Mouse (Mus musculus) embryo, embryonic 10 days (tissue): ENCODE results near the gene Gm49337.
A peak's percentile ranks its signal among the peaks of the same experiment; 100 is the strongest.

Experiments
- DNase-seq: peaks from one replicate; pipeline ENCODE4 v3.0.0-alpha.2; 2015; ENCODE audit warnings: low spot score

Gene Gm49337

DNA sequence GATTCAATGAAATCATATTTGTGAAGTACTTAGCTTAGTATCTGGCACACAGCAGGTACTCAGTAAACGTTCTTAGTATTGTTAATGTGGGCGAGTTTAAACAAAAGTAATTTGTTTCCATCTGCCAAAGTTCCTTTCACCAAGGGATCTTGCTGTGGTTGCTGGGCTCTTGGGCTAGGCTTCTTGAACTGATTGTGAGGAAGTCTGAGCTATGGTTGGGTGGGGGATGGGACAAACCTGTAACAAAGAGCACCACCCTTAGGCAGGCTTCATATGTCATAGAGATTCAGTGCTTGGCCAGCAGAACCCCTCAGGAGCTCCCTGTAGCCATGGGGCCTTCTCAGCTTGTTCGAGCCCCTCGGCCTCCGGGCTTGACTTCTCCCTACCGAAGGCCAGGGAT, at the start of gene Gm49337, which contains the start of gene 1700042G07Rik:
Gene Gm49337 (plus strand): TSS at position 313 of the 400 bp plus-strand sequence.
Gene 1700042G07Rik (plus strand): TSS at position 301 of the 400 bp plus-strand sequence.
- DNase-seq: no peak

DNA sequence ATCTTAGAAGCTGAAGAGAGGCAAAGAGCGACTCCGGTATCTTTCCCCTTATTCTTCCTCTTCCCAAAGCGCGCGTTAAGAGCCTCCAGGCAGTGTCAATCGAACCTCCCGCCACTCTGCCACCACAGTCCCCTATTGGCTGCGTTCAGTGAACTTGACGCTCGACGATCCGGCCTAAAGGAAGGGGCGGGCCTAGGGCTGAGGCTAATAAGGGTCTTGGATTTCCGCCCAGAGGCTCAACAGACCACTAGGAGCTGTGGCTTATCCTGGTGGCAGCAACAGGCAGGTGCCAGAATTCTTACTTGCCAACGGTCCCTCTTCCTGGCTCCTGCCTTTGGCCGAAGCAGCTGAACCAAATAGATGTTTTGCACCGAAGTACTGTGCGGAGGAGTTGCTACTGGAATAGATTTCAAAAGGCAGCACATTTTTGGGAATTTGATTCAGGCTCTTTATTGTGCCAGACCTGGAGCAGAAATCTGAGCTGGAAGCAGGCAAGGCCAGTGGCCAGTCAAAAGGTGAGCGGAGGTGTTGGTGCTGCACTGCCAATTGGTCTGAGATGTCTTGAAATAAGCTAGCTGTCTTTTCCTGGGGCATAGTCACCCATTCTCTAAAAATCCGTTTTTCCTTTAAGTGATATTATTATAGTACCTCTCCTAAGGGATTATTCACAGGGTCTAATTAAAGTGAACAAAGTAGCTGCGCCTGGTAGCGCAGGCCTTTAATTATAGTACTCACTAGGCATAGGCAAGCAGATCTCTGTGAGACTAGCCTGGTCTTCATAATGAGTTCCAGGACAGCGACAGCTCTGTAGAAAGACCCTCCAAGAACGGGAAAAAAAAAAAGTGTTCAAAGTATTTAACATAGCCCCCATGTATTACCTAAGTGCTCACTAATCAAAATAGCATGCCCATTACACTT, 49.3 kb upstream of the Gm49337 start, which contains the start of the genes Rad54l and Pomgnt1:
Gene Rad54l (minus strand): TSS at position 89 of the 918 bp plus-strand sequence.
Gene Pomgnt1 (plus strand): TSS at position 239 of the 918 bp plus-strand sequence.
- peak; percentile 98 for DNase-seq

DNA sequence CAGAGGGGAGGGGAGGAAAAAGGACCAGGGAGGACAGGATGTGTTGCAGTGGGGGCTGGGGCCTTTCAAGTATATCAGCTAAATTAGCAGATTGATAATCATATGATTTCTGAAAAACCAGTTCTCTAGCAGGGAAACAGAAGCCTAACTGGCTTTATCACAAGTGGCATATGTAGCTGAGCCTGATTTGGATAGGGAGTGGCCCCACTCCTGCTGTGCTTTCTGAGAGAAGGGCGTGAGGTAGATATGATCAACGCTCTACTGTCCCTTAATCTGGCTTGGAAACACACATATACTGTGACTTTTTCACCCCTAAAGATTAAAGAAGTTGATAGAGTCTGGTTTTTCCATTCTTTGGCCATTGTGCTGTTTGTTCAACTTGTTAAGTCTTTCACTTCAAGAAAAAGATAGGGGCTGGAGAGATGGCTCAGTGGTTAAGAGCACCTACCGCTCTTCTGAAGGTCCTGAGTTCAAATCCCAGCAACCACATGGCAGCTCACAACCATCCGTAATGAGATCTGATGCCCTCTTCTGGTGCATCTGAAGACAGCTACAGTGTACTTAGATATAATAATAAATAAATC, 47.3 kb upstream of the Gm49337 start:
- no peak for DNase-seq

DNA sequence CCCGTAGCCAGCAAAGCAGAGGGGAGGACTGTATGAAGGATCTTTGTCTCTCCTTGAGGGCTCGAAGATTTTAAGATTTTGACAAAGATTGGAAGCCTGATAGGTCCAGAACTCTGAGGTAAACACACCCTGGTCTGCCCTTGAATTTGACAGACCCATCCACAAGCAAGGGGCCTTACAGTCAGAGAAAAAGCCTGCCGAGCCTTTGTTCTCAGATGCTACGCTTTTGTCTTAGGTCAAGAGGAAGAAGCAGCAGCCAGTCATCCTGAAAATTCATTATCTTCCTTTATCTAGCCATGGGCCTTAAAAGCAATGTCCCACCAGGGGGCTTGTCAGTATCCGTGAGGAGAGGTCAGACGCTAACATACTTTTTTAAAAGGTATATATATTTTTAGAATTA, 45.2 kb upstream of the Gm49337 start:
- DNase-seq: no peak

DNA sequence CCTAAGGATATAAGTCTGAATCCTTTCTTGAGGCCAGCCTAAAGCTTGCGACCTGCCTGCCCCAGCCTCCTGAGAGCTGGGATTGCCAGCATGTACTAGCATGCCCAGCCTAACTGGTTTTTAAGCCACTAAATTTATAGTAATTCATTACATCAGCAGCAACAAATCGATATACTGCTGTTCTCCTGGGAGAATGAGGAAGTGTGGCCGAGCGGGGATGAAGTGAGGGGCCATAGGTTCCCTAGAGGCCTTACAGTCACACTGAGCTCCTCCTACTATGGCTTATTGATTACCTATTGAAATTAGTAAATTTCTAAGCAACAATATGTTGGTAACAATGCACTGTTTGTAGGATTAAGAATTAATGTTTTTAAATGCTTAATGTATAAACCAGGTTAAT, 40.1 kb upstream of the Gm49337 start:
- DNase-seq: no peak

DNA sequence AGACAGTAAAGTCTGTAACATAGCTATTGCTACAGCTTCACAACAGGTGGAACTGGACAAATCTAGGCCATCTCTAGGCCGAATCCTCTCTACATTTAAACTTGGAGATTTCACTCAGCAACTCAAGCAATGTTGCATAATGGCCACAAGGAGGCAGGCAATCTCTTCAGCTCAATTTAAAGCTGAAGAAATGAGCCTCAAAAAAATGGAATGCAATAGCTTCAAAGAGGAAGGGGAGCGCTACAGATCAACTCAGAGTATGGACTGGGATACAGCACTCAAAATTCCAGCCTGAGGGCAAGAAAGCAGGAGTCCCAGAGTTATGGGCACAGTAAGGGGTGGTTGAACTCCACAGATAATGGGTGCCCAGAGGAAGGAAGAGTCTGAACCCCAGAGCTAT, 38.2 kb upstream of the Gm49337 start:
- peak; percentile 72 for DNase-seq

DNA sequence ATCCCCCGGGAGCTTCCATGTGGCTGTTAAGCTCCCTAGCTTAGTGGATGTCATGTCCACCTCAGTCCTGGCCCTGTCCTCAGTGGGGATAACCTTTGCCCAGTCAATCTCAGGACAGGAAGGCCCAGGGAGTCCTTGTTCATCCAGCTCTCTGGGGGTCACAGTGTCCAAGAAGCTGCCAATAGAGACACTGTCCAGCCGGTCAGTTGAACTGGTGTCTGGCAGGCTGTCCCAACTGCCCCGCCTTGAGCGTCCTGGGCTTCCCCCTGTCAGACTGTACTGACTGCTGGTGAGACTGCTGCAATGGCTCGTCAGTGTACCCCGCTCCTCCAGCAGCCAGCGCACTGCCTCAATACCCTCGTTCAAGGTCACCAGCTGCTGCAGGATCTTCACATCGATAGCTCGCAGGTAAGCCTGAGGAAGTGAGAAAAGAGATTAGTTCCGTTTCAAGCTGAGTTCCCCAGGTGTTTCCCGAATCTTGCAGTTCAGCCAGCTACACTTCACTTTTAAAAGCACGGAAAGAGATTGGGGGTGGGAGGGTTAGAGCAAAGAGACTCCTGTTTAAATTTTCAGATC, 35.7 kb upstream of the Gm49337 start:
- no peak for DNase-seq

DNA sequence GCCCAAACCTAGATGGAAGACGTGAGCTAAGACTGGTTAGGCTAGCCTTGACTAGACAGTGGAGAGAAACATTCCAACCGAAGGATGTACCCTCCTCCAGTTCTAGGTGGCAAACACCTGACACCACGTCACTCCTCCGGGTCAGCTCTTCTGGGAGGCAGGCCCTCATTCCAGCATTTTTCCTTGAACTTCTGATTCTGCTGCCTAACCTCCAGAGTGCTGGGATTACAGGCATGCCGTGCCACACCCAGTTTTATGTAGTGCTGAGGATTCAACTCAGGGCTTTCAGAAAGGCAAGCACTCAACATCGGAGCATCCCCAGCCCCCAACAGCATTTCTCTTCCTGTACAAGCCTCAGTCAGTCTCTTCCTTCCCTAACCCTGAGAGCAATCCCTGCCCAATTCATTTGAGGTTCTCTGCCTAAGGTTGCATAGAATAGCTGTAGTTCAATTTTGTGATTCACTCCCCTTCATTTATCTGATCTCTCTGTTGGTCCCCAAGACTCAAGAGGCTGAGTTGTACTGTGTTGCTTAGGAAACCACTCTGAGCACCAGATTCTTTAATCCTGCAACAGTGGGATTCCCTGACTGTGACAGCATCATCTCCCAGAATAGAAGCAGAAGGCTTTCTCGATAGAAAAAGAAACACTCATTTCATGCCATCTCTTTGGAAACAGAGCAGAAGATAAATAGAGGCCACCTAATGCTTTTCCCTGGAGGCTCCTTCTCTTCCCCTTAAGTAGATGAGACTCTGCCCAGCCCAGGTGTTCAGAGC, 32.2 kb upstream of the Gm49337 start:
- DNase-seq: no peak

DNA sequence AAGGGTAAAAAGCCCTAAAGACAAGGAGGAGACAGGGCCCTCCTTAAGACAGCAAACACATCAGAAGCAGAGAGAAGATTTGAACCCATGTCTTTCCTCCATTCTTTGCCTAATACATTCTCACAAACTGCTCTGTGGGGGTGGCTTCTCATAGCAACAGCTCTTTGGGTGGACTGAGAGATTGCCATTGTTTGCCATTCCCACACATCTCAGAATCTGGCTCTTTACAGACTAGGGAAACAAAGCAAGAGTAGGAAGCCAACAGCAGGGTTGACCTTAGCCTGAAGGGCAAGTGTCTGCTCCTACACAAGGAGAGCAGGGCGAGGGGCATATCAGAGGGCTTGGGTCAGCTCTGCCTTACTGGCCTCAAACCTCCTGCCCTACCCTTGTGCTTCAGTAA, 31.4 kb upstream of the Gm49337 start:
- DNase-seq: no peak

DNA sequence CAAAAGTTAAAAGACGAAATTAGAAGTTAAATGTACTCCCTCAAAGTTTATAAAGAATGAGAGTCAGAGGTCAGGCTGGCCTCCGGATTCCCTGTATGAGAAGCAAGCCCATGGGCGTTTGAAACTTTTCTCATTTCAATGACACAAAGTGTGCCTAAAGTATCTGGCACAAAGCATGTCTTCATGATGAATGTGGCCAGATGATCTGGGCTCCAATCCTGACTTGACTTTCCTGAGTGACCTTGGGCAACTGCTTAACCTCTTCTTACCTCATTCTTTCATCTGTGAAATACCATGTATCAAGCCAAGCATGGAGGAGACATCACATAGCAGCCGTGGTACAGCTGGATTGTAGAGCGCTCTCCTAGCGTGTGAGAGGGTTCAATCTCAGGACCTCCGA, 30.9 kb upstream of the Gm49337 start:
- DNase-seq: no peak

DNA sequence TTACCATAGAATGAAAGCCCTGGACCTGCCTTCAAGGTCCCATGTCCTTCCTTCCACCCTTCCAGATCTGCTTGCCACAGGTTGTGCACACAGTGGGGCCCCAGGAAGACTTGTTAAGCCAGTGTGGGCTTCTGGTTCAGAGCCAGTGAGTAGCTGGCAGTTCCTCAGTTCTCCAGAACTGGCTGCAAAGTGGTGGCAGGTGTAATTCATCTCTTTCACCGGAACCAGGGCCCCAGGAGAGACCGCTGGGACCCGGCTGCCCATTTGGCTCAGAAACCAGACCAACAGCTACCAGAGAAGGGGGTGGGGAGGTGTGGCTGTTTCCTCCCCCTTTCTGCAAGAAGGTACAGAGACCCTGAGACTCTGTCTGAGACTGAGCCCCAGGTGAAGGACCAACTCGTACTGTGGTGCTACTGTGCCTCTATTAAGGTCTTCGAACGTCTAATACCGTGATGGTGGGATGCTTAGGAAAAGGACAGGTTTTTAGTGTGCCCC, 29.8 kb upstream of the Gm49337 start:
- DNase-seq: no peak

DNA sequence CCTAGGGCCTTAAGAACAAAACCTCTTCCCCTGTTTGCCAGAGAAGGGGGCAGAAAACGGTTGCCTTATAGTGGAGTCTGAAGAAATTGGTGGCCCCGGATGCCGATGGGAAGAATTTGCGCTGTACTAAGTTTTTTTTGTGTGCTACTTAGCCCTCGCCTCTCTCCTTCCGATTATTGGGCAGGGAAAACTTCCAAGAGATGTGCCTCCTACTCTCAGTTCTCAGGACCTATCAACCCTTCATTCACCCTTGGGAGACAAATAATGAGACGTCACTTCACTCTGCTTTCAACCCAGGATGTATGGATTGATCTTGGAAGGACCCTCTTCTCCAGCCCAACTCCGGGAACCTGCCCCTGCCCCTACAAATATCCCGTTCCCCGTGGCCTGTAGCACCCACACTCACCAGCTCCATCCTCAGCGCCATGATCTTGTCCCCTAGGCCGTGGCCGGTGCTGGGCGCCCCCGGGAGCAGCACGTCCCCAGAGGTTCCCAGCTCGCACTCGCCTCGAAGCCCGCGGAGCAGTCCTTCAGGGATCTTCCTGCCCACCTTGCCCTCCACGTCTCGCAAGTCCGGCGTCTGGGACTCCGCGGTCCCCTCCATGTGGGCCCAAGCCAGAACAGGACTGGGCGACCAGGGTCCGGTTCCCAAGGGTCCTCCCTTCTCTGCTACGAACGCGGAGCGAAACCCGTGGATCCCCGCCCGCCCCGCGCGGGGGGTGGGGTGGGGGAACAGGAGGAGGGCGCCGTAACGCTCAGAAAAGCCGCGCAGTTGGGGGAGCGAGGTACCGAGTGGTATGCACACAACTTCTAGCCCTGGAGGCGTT, 29.1 kb upstream of the Gm49337 start:
- peak; percentile 73 for DNase-seq

DNA sequence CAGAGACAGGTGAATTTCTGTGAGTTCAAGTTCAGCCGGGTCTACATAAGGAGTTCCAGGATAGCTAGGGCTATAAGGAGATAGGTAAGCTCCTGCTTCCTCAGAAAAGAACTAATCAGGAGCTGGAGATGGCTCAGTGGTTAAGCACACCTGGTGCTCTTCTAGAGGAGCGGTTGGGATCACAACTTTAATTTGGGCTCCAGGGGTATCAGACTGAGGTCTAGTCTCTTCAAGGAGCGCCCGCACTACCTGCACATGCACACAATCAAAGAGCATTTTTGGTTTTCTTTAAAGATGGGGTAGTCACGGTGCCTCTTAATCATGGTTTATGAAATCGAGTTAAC, 23.4 kb upstream of the Gm49337 start:
- no peak for DNase-seq

DNA sequence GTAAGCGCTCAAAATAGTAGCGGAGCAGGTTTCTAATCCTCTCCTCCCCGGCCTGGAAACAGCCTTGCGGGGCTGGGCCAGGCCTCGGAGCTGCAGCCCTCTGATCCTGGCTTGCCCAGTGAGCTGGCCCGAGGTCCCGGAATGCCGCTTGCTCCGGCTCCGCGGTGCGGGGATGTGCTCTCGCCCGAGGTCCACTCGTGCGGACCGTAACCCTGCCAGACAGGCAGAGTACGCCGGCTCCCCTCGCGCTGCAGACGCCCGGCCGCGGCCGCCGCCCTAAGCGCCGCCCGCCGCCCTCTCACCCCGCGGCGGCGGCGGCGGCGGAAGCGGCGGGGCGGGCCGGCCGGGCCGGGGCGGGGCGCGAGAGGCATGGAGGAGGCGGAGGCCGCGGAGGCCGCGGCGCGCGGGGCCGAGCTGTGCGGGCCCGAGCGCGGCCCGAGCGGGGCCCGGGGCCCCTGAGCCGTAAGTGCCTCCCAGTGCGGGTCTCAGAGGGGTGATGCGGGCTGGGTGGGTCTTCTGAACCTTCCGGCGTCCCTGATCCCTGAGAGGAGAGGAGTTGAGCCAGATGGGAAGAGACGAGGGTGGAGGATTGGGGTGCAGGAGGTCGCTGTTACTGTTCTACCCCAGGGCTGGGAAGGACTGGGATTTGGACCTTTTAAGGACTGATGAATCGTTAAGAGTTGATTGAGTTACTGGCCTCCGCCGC, 22.9 kb upstream of the Gm49337 start:
- DNase-seq: peak; percentile 69

DNA sequence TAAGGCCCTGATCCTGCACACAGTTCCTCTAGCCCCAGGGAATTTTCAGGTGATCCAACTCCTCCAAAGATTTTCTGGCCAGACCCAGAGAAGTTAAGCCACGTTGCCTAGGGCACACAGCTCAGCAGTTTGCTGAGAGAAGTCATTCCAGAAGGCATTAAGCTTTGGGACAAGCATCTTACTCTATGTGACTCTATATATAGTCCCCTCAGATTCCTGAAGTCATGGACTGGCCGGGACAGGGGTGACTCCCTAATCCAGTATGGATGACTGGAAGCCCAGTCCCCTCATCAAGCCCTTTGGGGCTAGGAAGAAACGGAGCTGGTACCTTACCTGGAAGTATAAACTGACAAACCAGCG, 22.3 kb upstream of the Gm49337 start:
- DNase-seq: peak; percentile 34

DNA sequence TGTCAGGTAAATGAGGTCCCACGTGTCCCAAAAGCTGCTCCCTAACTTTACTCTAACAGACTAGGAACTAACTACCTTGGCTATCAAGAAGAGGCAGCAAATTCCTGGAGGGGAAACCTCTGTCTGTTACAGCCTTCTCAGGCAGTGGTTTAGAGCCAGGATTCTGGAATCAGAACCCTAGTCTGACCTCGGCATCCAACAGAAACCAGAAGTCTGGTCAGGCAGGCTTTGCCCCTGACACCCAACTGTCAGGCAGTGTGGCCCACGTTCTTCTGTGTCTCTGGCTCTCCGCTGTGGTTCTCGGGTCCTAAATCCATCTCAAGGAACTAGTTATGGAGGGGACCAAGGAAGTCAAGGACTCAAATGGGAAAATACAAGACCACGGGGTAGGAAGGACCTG, 21.9 kb upstream of the Gm49337 start, which contains the start of gene Lurap1:
Gene Lurap1 (minus strand): TSS at position 101 of the 400 bp plus-strand sequence.
- DNase-seq: no peak

DNA sequence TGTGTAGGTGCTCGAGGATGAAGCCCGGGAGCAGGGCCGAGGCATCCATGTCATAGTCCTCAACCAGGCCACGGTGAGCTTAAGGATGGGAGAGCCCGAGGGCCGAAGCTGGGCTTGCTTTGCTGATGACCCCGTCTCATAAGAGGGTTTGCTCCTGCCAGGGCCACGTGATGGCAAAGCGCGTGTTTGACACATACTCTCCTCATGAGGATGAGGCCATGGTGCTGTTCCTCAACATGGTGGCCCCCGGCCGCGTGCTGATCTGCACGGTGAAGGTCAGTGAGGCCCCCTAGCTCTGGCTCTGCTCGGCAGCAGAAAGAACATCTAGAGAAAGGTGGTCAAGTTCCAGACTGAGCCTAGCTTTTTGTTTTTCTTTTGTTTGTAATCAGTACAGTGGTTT, 20.5 kb upstream of the Gm49337 start:
- DNase-seq: no peak

DNA sequence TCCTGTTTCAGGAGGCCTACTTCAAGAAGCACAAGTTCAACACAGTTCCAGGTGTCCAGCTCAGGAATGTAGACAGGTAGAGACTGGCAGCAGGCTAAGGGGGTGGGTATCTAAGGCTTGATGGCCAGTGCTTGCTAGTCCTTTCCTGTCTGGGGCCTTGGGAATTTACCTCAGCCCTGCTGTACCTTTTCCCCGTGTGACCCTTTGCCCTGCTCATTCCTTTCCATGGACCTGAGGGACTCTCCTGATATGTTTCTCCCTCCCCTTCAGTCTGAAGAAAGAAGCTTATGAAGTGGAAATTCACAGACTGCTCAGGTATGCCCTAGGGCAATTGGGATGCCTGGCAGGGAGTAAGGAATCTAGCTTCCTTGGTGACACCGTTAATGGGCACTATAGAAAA, 15.3 kb upstream of the Gm49337 start:
- DNase-seq: no peak

DNA sequence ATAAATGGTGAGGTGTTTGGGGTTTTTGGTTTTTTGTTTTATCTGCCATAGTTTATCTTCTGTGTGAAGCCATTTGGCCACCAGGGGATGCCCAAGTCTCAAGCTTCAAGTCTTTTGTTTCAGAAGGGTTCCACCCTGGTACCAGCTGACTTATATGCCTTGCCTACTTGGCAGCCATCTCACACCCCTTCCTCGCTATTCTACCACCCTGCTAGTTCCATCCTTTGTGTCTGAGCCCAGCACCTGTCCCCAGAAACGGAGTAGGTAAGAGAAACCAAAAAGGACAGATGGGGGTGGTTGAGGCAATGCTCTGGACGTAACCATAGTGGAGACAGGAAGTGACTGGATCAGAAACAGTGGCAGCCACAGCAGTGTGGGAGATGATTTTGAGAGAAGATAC, 13.3 kb upstream of the Gm49337 start:
- no peak for DNase-seq

DNA sequence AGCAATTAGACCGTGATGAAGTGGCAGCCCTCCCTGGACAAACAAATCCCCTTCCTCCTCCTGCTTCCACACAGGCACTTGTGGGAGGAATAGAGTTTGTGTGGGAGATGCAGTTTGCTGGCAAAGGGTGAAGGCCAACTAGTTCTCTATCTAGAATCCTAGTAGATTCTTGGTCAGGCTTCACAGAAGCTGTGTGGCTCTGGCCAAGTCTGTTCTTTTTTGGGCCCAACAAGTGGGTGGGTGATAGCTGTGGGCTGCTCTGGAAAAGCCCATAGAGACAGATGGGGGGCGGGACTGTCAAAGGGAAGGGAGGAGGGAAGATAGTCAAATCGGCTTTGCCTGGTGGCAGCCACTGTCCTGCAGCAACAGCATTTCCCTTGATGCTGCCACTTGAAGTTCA, 12.4 kb upstream of the Gm49337 start:
- no peak for DNase-seq

DNA sequence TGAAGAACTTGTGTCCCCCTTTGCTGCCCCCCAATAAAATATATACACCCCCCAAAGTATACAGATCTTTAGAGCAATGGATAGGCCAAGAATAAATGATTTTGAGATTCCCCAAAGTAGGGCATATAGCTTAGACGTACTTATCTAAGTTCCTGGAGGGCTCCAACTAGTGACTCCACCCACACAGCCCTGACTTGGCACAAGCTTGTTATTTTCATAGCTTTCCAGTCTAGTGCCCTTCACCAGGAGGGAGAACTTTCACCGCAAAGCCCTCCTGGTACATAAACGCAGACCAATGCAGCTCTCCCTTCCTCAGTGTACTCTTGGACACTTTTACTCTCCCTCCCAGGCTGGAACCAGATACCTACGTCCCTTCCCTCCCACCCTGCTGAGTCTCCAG, 11.0 kb upstream of the Gm49337 start:
- DNase-seq: no peak
